Mouse (Mus musculus): Measurements from ENCODE around the gene Adgrg1. TPM values are rescaled to one million over a fixed set of nuclear protein-coding genes. Genes with fewer than 3 reads are reported as not detected.

Gene Adgrg1
- 10 to 100 TPM; 24.1 to 43.3 TPM for total RNA-seq (2021)
- long read RNA-seq, experiment 1, transcript Adgrg1-201 (14 exons, 3,574 nt) = major isoform, 44 of 67 reads
- long read RNA-seq, experiment 1, partial matches to known transcripts = 7 of 67 reads
- long read RNA-seq, experiment 1, other reads (novel, unspliced or antisense) = 16 of 67 reads
- long read RNA-seq, experiment 2, partial matches to known transcripts = 5 of 8 reads
- long read RNA-seq, experiment 2, other reads (novel, unspliced or antisense) = 1 of 8 reads

- DNase-seq (ENCODE audit: low spot score in 2 of 2) = no peak
These were observed at the start of gene Adgrg1 for GRCm38 (mm10) chr8:94974467-94975165. Adgrg1 (plus strand) TSS chr8:94974751.

- no peak for DNase-seq (ENCODE audit: low spot score in 2 of 2)
These were observed 46.3 kb upstream of the Adgrg1 start for GRCm38 (mm10) chr8:94928227-94928626.

- no peak for DNase-seq (ENCODE audit: low spot score in 2 of 2)
These were observed 40.6 kb upstream of the Adgrg1 start for GRCm38 (mm10) chr8:94933918-94934317.

- no peak for DNase-seq (ENCODE audit: low spot score in 2 of 2)
These were observed 39.4 kb upstream of the Adgrg1 start for GRCm38 (mm10) chr8:94935172-94935571.

- peak; percentile 64 to 72 for DNase-seq (ENCODE audit: low spot score in 2 of 2)
These were observed 32.0 kb upstream of the Adgrg1 start for GRCm38 (mm10) chr8:94942566-94942965.

- DNase-seq (ENCODE audit: low spot score in 2 of 2) = no peak
These were observed 29.4 kb upstream of the Adgrg1 start for GRCm38 (mm10) chr8:94945185-94945584.

GRCm38 (mm10) chr8:94948421-94948820 lies 26.1 kb upstream of the Adgrg1 start:
- DNase-seq (ENCODE audit: low spot score in 2 of 2) = no peak

- no peak for DNase-seq (ENCODE audit: low spot score in 2 of 2)
These were observed 25.5 kb upstream of the Adgrg1 start for GRCm38 (mm10) chr8:94949010-94949409.

- DNase-seq (ENCODE audit: low spot score in 2 of 2) = peak; percentile 68
These were observed 24.5 kb upstream of the Adgrg1 start for GRCm38 (mm10) chr8:94950046-94950445.

GRCm38 (mm10) chr8:94950458-94950857 lies 24.1 kb upstream of the Adgrg1 start:
- DNase-seq (ENCODE audit: low spot score in 2 of 2) = no peak

GRCm38 (mm10) chr8:94952086-94952485 lies 22.5 kb upstream of the Adgrg1 start:
- DNase-seq (ENCODE audit: low spot score in 2 of 2) = no peak

- DNase-seq (ENCODE audit: low spot score in 2 of 2) = no peak
These were observed 20.8 kb upstream of the Adgrg1 start for GRCm38 (mm10) chr8:94953624-94954367.

- DNase-seq (ENCODE audit: low spot score in 2 of 2) = no peak
These were observed 20.2 kb upstream of the Adgrg1 start for GRCm38 (mm10) chr8:94954368-94954737.

GRCm38 (mm10) chr8:94954921-94955758 lies 19.4 kb upstream of the Adgrg1 start:
- DNase-seq (ENCODE audit: low spot score in 2 of 2) = no peak

GRCm38 (mm10) chr8:94956078-94956574 lies 18.4 kb upstream of the Adgrg1 start:
- no peak for DNase-seq (ENCODE audit: low spot score in 2 of 2)

- DNase-seq (ENCODE audit: low spot score in 2 of 2) = no peak
These were observed 12.3 kb upstream of the Adgrg1 start for GRCm38 (mm10) chr8:94962201-94962600.

GRCm38 (mm10) chr8:94964828-94965227 lies 9.7 kb upstream of the Adgrg1 start:
- DNase-seq (ENCODE audit: low spot score in 2 of 2) = no peak

GRCm38 (mm10) chr8:94966578-94966977 lies 8.0 kb upstream of the Adgrg1 start:
- DNase-seq (ENCODE audit: low spot score in 2 of 2) = no peak

- DNase-seq (ENCODE audit: low spot score in 2 of 2) = no peak
These were observed 7.5 kb upstream of the Adgrg1 start for GRCm38 (mm10) chr8:94967071-94967470.

GRCm38 (mm10) chr8:94967554-94967953 lies 7.0 kb upstream of the Adgrg1 start:
- DNase-seq (ENCODE audit: low spot score in 2 of 2) = peak; percentile 64 to 80

- DNase-seq (ENCODE audit: low spot score in 2 of 2) = no peak
These were observed 1.3 kb upstream of the Adgrg1 start for GRCm38 (mm10) chr8:94973270-94973669.

Data from adrenal gland, adult 18-20 months (tissue).